Mouse (Mus musculus): ENCODE measurements at regions not wholly inside any gene's neighbourhood (a gene's known extent, or its start where the extent isn't known, plus 50 kb on each side); places are given as distances from the start of the nearest gene placed in this dataset. TPM values are rescaled to one million over a fixed set of nuclear protein-coding genes. Genes with fewer than 3 reads are reported as not detected.

DNA sequence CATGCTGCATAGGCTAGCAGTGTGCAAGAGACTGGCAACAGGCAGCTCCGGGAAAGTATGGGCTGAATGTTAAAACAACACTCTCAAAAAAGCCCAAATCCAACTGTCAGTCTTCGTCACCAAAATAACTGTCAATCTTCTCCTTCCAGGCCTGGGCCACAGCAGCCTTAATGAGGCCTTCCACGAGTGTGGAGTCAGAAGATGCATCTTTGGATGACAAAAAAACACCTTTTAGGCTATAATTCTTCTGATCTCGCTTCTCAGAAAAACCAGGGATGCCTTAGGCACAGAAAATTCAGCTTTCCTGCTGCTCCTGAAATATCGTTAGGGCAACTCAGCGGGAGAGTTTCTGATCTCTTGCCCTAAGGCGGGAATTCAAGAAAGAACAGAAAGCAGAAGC is 82.2 kb upstream of the Zpld1 start:
- peak; percentile 56; the same call in 1 of the 2 replicates for ATAC-seq (ENCODE audit: low FRiP score)

DNA sequence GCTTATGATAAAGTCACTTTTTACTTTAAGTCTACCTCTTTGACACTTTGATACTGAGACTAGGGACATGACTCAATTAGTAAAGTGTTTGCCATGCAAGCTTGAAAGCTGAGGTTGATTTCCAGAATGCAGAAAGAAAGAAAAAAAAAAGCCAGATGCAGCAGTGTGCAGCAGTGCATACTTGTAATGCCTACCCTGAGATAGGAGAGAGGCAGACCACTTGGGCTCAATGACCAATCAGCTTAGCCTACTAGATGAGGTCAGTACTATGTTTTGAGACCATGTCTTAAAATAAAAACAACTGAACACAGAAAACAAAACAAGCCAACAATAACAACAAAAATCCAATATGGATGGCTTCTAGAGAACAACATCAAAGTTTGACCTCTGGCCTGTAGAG is 81.4 kb upstream of the Zpld1 start:
- Histone ChIP-seq H3K4me3 (ENCODE audit: low read depth, low read length) (no peak overlapping the region), H3K36me3 (ENCODE audit: insufficient read depth, low read length) (no peaks in the 10 kb centered on the region), H3K4me2 (ENCODE audit: low read depth, low read length, poor library complexity, severe bottlenecking) (no peak overlapping the region), H3K9ac (replicated peaks; ENCODE audit: low read length, poor library complexity, severe bottlenecking) (no peak overlapping the region), H3K27me3 (ENCODE audit: insufficient read depth, low read length) (no peaks in the 10 kb centered on the region), H3K27ac (ENCODE audit: low read depth, low read length) (no peak overlapping the region), H3K9me3 (ENCODE audit: low read length) (no peaks in the 10 kb centered on the region), H3K4me1 (ENCODE audit: insufficient read depth, low read length) (no peaks in the 10 kb centered on the region)
- no peak for DNase-seq (ENCODE audit: low spot score)
- TF ChIP-seq CTCF (IDR thresholded peaks at IDR 0.05): no peak
- no peak for ATAC-seq (ENCODE audit: low FRiP score)

More for the DNA sequence above, 82.2 kb upstream of the Zpld1 start:
- no peak for DNase-seq (ENCODE audit: low spot score)
- no peak overlapping the region for H3K27ac ChIP-seq (ENCODE audit: low read depth, low read length)
- WGBS: 59% methylated on average over 7 of the region's 7 CpGs
- no peak overlapping the region for H3K9ac ChIP-seq (replicated peaks; ENCODE audit: low read length, poor library complexity, severe bottlenecking)
- TF ChIP-seq CTCF (IDR thresholded peaks at IDR 0.05): no peak
- H3K27me3 ChIP-seq (ENCODE audit: insufficient read depth, low read length): no peaks in the 10 kb centered on the region
- no peak overlapping the region for H3K4me3 ChIP-seq (ENCODE audit: low read depth, low read length)
- H3K36me3 ChIP-seq (ENCODE audit: insufficient read depth, low read length): no peaks in the 10 kb centered on the region
- H3K4me1 ChIP-seq (ENCODE audit: insufficient read depth, low read length): no peaks in the 10 kb centered on the region
- no peaks in the 10 kb centered on the region for H3K9me3 ChIP-seq (ENCODE audit: low read length)
- no peak overlapping the region for H3K4me2 ChIP-seq (ENCODE audit: low read depth, low read length, poor library complexity, severe bottlenecking)

DNA sequence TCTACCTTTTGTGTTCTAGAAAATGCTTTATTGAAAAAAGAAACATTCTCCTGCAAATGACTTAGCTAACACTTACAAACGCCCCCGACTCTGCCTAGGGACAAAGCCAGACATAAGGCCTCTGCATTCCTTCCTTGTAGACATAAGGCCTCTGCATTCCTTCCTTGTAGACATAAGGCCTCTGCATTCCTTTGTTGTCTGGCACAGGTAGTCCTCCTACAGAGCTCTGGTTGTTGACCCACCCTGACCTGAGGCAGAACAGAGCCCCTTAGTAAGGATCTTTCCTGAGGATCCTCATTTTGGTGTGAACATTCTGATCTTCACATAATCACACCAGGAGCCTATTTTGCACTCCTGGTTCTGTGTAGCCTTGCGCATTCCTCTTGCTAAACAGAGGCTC is 80.9 kb upstream of the Zpld1 start:
- ATAC-seq (ENCODE audit: low FRiP score): no peak
- WGBS: 76% methylated on average over 3 of the region's 3 CpGs
- H3K36me3 ChIP-seq (ENCODE audit: insufficient read depth, low read length): no peaks in the 10 kb centered on the region

DNA sequence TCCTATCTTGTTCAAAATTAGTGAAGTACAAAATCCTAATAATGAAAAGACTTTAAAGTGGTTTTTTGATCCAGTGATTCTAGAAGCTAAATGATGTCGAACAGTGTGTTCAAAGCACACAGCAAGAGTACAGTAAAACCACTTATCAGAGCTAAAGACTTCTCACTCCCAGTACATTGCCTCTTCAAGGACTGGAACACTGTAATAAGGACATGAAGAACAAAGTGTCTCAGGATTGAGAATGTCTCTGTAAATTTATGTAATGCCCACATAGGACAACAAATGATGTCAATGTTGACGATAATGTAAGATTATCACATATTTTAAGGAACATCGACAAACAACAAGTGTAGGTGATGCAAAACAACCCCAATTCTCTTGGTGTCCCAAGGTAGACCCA is 78.1 kb upstream of the Zpld1 start:
- Histone ChIP-seq H3K27ac (ENCODE audit: low read depth, low read length) (no peak overlapping the region), H3K4me2 (ENCODE audit: low read depth, low read length, poor library complexity, severe bottlenecking) (no peak overlapping the region), H3K27me3 (ENCODE audit: insufficient read depth, low read length) (no peaks in the 10 kb centered on the region), H3K4me3 (ENCODE audit: low read depth, low read length) (no peak overlapping the region), H3K9me3 (ENCODE audit: low read length) (no peaks in the 10 kb centered on the region), H3K9ac (replicated peaks; ENCODE audit: low read length, poor library complexity, severe bottlenecking) (no peak overlapping the region), H3K4me1 (ENCODE audit: insufficient read depth, low read length) (no peaks in the 10 kb centered on the region), H3K36me3 (ENCODE audit: insufficient read depth, low read length) (no peaks in the 10 kb centered on the region)
- DNase-seq (ENCODE audit: low spot score): no peak
- ATAC-seq (ENCODE audit: low FRiP score): no peak
- TF ChIP-seq CTCF (IDR thresholded peaks at IDR 0.05): no peak
- 96% methylated on average over 3 of the region's 3 CpGs for WGBS

More for the DNA sequence above, 80.9 kb upstream of the Zpld1 start:
- DNase-seq (ENCODE audit: low spot score): no peak
- Histone ChIP-seq H3K9me3 (ENCODE audit: low read length) (no peaks in the 10 kb centered on the region), H3K4me2 (ENCODE audit: low read depth, low read length, poor library complexity, severe bottlenecking) (no peak overlapping the region), H3K4me3 (ENCODE audit: low read depth, low read length) (no peak overlapping the region), H3K27ac (ENCODE audit: low read depth, low read length) (no peak overlapping the region), H3K27me3 (ENCODE audit: insufficient read depth, low read length) (no peaks in the 10 kb centered on the region), H3K4me1 (ENCODE audit: insufficient read depth, low read length) (no peaks in the 10 kb centered on the region), H3K9ac (replicated peaks; ENCODE audit: low read length, poor library complexity, severe bottlenecking) (no peak overlapping the region)
- no peak for TF ChIP-seq CTCF (IDR thresholded peaks at IDR 0.05)

DNA sequence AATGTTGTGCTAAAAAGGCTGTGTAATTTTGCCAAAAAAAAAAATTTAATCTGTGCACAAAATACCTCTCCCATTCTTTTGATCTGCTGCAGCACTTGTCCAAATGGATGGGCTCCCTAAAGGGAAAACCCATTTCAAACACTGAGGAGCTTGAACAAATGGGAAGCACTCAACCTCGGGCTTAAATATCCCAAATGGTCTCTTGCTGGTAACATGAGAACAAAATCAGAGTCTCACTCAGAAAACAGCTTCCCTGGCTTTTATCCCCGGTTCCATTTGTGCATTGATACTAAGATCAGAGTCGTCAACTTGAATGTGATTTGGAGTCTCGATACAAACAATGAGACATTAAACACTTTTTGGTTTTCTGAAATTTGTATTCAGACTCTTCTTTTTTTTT is 59.9 kb upstream of the Zpld1 start:
- no peak for TF ChIP-seq CTCF (IDR thresholded peaks at IDR 0.05)
- no peak overlapping the region for H3K27ac ChIP-seq (ENCODE audit: low read depth, low read length)
- no peaks in the 10 kb centered on the region for H3K9me3 ChIP-seq (ENCODE audit: low read length)
- no peak overlapping the region for H3K4me3 ChIP-seq (ENCODE audit: low read depth, low read length)
- no peaks in the 10 kb centered on the region for H3K27me3 ChIP-seq (ENCODE audit: insufficient read depth, low read length)
- H3K4me1 ChIP-seq (ENCODE audit: insufficient read depth, low read length): no peaks in the 10 kb centered on the region
- ATAC-seq (ENCODE audit: low FRiP score) (no peak), DNase-seq (ENCODE audit: low spot score) (peak; percentile 1)
- H3K9ac ChIP-seq (replicated peaks; ENCODE audit: low read length, poor library complexity, severe bottlenecking): no peak overlapping the region
- H3K36me3 ChIP-seq (ENCODE audit: insufficient read depth, low read length): no peaks in the 10 kb centered on the region
- no peak overlapping the region for H3K4me2 ChIP-seq (ENCODE audit: low read depth, low read length, poor library complexity, severe bottlenecking)
- WGBS: 31% methylated on average over 4 of the region's 4 CpGs

DNA sequence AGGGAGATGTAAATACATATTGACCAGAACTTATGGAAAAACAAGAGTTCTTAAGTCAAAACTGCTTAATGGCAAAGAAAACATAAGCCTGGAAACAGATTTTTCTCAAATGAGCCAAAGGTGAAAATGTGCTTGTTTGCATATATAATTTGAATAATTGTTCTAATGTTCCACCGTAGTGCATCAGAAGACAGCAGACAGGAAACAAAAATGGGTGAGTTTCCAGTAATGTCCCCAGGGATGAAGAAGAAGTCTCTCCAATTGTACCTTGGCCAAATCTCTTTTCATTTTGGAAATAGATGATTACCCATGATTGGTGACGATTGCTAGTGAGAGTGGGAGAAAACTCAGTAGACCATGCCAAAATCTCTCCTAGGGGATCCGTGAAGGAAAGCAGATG is 58.3 kb upstream of the Zpld1 start:
- H3K27ac ChIP-seq (ENCODE audit: low read depth, low read length): no peak overlapping the region
- ATAC-seq (ENCODE audit: low FRiP score) (no peak), DNase-seq (ENCODE audit: low spot score) (peak; percentile 5)
- WGBS: 76% methylated on average over 3 of the region's 3 CpGs
- H3K4me1 ChIP-seq (ENCODE audit: insufficient read depth, low read length): no peaks in the 10 kb centered on the region
- no peak for TF ChIP-seq CTCF (IDR thresholded peaks at IDR 0.05)
- no peaks in the 10 kb centered on the region for H3K36me3 ChIP-seq (ENCODE audit: insufficient read depth, low read length)
- no peak overlapping the region for H3K4me3 ChIP-seq (ENCODE audit: low read depth, low read length)
- H3K9me3 ChIP-seq (ENCODE audit: low read length): no peaks in the 10 kb centered on the region
- H3K27me3 ChIP-seq (ENCODE audit: insufficient read depth, low read length): no peaks in the 10 kb centered on the region
- no peak overlapping the region for H3K4me2 ChIP-seq (ENCODE audit: low read depth, low read length, poor library complexity, severe bottlenecking)
- no peak overlapping the region for H3K9ac ChIP-seq (replicated peaks; ENCODE audit: low read length, poor library complexity, severe bottlenecking)

Small RNA genes in the stretch of these regions (microRNA-seq; reads per million reads assigned to microRNA genes)
- not detected for gene Mir5118 (ENCODE audit: borderline number of aligned reads)
